Mouse (Mus musculus): ENCODE data around the gene Plxnb2.

Gene Plxnb2

DNA sequence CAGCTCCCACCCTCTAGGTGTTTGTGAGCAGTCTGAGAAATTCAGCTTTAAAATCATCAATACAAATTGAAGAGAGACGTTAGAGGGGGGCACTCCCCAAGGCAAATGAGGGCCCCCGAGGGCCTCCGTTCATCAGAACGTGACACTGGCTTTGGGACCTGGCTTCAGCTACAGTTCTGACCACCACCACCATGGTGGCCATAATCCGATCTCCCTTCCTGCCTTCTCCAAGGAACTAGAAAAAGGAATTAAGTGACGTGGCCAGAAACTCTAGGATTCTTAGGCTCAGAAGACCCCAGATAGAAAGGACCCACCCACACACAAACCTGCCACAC, 991 bp downstream of the Plxnb2 start:
- DNase-seq (ENCODE audit: low spot score in 2 of 2) = no peak

DNA sequence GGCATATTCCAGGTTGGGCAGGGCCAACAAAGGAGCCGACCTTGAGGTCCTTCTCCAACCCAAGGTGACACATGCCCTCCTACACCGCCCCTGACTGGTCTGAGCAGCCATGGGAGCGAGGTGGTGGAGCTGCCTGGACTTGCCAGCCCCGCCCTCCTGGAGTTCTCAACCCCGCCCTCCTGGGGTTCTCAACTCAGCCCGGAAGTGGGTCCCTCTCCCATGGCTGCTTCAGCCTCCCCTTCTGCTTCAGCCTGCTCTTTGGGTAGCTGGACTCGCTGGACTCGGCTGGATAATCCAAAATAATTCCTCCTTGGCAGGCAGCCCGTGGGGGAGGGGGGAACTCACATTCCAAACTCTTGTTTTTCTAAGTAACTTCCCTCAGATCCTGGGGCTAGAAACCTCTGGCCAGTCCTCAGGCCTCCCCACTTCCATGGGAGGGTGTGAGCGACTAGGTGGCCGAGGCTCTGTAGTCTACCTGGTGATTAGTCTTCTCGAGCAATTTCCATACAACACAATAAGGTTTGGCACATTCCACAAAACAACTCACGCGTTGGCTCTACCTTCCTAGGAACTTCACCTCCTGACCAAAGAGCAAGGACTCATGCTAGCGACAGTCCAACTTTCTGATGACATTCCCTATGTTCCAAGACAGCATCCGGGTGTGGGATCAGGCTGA, 1.5 kb downstream of the Plxnb2 start:
- peak in 1 of 2 experiments; percentile 12 for DNase-seq (ENCODE audit: low spot score in 2 of 2)

DNA sequence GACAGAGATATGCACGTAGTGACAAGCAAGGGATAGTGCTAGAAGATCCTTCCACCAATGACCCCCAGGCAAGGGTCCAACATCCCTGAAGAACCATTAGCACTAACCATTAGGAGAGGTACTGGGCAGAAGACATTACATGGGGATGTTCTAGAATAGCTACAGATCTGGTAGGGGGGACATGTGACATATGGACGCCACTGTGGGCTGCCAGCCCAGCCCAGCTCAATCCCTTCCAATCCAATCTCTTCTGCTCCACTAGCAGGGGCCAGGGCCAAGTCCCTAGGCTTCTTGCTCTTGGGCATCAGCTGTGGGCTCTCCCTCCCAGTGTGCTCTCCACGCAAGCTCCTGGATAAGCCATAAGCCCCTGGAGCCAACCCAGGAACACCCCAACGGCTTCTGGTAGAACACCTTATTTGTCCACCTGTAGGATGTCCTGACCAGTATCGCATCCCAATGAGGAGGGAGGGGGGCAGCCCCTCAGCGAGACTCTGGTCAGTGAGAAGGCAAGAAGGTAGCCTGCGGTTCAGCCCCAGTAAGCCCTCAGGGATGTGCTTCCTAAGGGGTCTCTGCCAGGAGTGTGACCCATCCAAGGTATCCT, 2.2 kb downstream of the Plxnb2 start:
- no peak for DNase-seq (ENCODE audit: low spot score in 2 of 2)

DNA sequence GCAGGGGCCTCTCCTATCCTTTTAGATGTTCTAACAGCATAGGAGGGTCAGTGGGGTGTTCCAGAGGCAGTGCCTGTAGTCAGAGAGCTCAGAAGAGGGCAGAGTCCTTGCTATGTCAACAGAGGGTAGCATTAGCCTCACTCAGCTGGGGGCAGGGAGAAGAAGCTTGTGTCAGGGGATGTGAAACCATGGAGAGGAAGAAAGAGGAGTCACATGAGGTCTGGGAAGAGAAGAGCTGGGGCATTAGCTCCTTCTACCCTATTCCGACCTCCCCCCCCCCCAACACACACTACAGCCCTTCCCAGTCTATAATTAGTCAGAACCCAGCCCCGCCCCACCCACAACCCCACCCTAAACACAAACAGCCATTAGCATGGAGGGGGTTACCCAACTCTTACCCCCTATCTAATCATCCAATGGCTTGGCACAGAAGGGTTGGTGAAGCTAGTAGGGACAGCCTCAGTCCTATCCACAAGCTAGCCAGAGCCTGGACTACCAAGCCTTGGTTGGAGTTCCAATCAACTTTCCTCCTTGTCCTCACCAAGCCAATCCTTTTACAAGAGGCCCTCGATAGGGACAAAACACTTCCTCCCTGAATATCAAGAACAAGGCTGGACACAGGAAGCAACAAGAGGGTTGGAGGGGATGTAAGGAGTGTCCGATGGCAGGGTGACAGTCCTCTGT, 2.9 kb downstream of the Plxnb2 start:
- no peak for DNase-seq (ENCODE audit: low spot score in 2 of 2)

DNA sequence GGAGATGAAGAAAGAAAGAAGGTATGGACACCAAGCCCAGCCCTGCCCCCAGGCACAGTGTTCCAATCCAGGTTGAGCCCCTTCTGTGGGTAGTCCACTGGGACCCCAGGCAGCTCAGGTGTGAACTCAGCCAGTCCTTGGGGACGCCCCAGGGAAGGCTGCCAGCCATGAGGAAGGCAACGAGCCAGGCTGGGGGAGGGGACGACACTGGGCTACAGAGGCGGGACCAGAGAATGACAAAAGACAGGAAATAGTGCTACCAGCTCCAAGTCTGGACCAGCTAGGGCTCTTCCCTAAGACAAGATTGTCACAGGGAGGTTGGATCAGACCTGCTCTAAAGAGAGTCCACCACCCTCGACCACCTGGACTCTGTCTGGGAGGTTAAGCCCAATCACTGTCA, 3.5 kb downstream of the Plxnb2 start:
- peak; percentile 26 to 36 for DNase-seq (ENCODE audit: low spot score in 2 of 2)

- DNase-seq (ENCODE audit: low spot score in 2 of 2) = no peak
Measured at GRCm38 (mm10) chr15:89175411-89176155, 5.0 kb downstream of the Plxnb2 start.

- no peak for DNase-seq (ENCODE audit: low spot score in 2 of 2)
Measured at GRCm38 (mm10) chr15:89174889-89175339, 5.7 kb downstream of the Plxnb2 start.

GRCm38 (mm10) chr15:89173906-89174214, 6.7 kb downstream of the Plxnb2 start:
- no peak for DNase-seq (ENCODE audit: low spot score in 2 of 2)

- DNase-seq (ENCODE audit: low spot score in 2 of 2) = no peak
Measured at GRCm38 (mm10) chr15:89173024-89173905, 7.3 kb downstream of the Plxnb2 start.

GRCm38 (mm10) chr15:89172276-89172935, 8.2 kb downstream of the Plxnb2 start:
- no peak for DNase-seq (ENCODE audit: low spot score in 2 of 2)

GRCm38 (mm10) chr15:89171526-89172051, 9.0 kb downstream of the Plxnb2 start:
- no peak for DNase-seq (ENCODE audit: low spot score in 2 of 2)

- DNase-seq (ENCODE audit: low spot score in 2 of 2) = no peak
Measured at GRCm38 (mm10) chr15:89170102-89170501, 10.5 kb downstream of the Plxnb2 start.

- no peak for DNase-seq (ENCODE audit: low spot score in 2 of 2)
Measured at GRCm38 (mm10) chr15:89169431-89169830, 11.2 kb downstream of the Plxnb2 start.

- DNase-seq (ENCODE audit: low spot score in 2 of 2) = no peak
Measured at GRCm38 (mm10) chr15:89168922-89169321, 11.7 kb downstream of the Plxnb2 start.

DNA sequence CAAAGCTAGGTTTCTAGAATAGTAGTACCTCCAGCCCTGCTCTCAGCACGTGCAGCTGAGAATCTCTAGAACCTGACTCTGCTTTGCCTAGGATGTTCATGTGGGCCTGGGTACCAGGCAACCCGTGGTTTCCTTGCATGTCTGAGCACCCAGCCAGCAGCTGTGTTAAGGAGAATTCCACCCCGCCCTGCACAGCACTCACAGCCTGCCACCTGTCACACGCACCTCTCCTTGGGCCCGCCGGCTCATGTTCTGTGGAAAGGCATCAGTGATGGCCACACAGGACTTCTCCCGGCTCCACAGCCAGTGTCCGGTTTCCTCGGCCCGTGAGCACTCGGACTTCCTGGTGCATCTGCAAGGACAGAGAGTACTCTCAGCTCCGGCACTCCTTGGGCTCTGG, 15.1 kb downstream of the Plxnb2 start:
- DNase-seq (ENCODE audit: low spot score in 2 of 2) = no peak

DNA sequence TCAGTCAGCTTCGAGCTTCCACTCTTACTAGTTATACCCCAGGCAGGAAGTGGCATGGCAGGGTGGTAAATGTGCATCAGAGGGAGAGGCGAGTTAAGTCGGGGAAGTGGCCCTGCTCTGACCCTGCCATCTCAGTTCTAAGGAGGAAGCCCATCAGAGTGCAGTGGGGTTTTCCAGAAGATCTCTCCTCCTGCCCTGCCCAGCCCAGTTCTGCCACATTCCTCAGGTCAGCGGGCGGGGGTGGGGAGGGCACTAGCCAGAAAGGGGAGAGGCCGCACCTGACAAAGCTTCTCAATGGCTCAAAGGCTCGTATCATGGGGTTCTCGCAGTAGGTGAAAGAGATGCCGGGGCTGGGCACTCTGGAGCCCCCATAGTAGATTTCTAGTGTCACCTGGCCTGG, 19.2 kb downstream of the Plxnb2 start:
- no peak for DNase-seq (ENCODE audit: low spot score in 2 of 2)

DNA sequence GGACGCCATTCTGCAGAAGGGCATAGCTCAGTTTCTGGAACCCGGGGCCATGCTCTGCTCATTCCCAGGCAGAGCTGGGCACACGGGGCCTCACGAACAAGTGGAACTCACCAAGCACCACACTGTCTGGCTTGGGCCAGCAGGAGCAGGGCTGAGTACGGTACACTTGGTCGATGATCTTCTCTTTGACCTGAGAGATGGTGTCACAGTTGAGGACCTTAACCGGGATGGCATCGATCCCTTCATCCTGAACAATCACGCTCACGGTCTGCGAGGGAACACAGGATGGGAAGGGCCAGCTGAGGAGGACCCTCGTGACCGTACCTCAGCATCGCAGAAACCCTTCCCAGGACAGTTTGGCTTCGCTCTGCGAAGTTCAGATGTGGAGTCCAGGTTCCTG, 22.1 kb downstream of the Plxnb2 start:
- DNase-seq (ENCODE audit: low spot score in 2 of 2) = no peak

- peak; percentile 49 to 70 for DNase-seq (ENCODE audit: low spot score in 2 of 2)
Measured at GRCm38 (mm10) chr15:89157954-89158353, 22.6 kb downstream of the Plxnb2 start.

GRCm38 (mm10) chr15:89152312-89152711, 28.3 kb downstream of the Plxnb2 start:
- no peak for DNase-seq (ENCODE audit: low spot score in 2 of 2)

- DNase-seq (ENCODE audit: low spot score in 2 of 2) = no peak
Measured at GRCm38 (mm10) chr15:89150041-89150390, 30.6 kb downstream of the Plxnb2 start.
